Mouse (Mus musculus): Measurements from ENCODE around the gene Atp8b2. TPM values are rescaled to one million over a fixed set of nuclear protein-coding genes. Genes with fewer than 3 reads are reported as not detected.

The Atp8b2 gene
- polyA plus RNA-seq, 1 experiment, result 80.8 TPM

GRCm38 (mm10) chr3:89898011-89898410 lies 65.3 kb downstream of the Atp8b2 start:
- TF ChIP-seq POLR2A (IDR thresholded peaks at IDR 0.05; ENCODE audit: borderline replicate concordance, extremely low read depth, insufficient read depth, insufficient read length, poor library complexity, severe bottlenecking) (no peak), CTCF (IDR thresholded peaks at IDR 0.05; ENCODE audit: borderline replicate concordance, extremely low read depth, insufficient read depth, insufficient read length) (no peak)
- DNase-seq (ENCODE audit: low read depth), result no peak

GRCm38 (mm10) chr3:89897204-89897796 lies 66.0 kb downstream of the Atp8b2 start:
- DNase-seq (ENCODE audit: low read depth), result peak; percentile 23
- TF ChIP-seq CTCF (IDR thresholded peaks at IDR 0.05; ENCODE audit: borderline replicate concordance, extremely low read depth, insufficient read depth, insufficient read length) (no peak), POLR2A (IDR thresholded peaks at IDR 0.05; ENCODE audit: borderline replicate concordance, extremely low read depth, insufficient read depth, insufficient read length, poor library complexity, severe bottlenecking) (no peak)

DNA sequence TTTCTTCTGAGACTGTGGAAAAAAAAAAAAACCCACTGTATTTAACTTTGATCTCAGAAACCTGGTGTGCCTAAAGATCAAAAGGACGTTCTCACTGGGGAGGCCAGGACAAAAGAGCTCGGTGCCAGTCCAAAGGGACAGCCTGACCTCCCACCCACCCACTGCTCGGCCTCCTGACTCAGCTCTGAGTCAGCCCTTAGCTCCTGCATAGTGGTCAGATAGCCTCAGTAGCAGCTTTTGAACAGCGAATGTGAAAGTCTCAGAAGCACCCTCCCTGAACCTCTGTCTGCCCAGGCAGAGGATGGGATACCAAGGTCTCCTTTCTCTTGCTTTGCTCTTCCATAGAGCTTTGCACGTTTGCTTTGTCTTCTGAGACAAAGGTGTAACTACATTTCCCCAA lies 66.7 kb downstream of the Atp8b2 start:
- no peak for DNase-seq (ENCODE audit: low read depth)
- TF ChIP-seq CTCF (IDR thresholded peaks at IDR 0.05; ENCODE audit: borderline replicate concordance, extremely low read depth, insufficient read depth, insufficient read length) (no peak), POLR2A (IDR thresholded peaks at IDR 0.05; ENCODE audit: borderline replicate concordance, extremely low read depth, insufficient read depth, insufficient read length, poor library complexity, severe bottlenecking) (no peak)

DNA sequence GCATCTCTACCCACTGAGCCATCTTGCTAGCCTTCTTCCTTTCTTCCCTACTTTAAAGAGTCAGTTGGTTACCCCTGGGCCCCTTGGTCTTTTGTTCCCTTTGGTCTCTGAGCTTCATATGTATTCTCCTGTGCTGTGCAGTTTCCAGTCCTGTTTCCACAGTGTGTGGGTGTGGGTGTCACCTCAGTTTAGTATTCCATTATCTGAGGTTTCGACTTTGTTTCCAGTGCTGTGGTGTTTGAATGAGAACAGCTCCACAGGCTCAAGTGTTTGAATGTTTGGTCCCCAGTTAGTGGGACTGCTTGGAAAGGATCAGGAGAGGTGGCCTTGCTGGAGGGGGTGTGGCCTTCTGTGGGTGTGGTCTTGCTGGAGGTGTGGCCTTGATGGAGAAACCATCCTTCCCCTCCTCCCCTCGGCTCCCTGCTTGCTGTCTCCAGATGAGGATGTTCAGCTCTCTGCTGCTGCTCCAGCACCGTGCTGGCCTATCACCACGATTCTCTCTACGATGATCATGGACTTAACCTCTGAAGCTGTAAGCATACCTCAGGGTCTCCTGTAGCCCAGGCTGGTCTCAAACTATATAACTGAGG lies 70.7 kb downstream of the Atp8b2 start:
- no peak for DNase-seq (ENCODE audit: low read depth)
- TF ChIP-seq POLR2A (IDR thresholded peaks at IDR 0.05; ENCODE audit: borderline replicate concordance, extremely low read depth, insufficient read depth, insufficient read length, poor library complexity, severe bottlenecking) (no peak), CTCF (IDR thresholded peaks at IDR 0.05; ENCODE audit: borderline replicate concordance, extremely low read depth, insufficient read depth, insufficient read length) (no peak)

DNA sequence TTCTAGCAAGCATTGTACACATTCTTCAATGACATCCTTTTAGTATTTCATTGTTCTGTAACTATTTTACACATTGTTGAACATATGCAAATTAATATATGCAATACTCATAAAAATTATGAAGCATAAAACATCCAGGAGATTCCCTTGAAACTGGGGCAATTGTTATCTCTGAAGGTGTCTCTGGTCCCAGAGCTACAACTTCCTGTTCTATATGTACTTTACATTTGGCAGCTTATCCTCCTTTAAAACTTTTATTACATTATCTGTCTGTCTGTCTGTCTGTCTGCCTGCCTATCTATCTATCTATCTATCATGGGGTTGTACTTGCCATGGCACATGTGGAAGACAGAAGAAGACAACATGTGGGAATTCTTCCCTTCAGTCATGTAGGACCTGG lies 71.6 kb downstream of the Atp8b2 start:
- DNase-seq (ENCODE audit: low read depth), result no peak
- TF ChIP-seq POLR2A (IDR thresholded peaks at IDR 0.05; ENCODE audit: borderline replicate concordance, extremely low read depth, insufficient read depth, insufficient read length, poor library complexity, severe bottlenecking), result no peak
- no peak for TF ChIP-seq CTCF (IDR thresholded peaks at IDR 0.05; ENCODE audit: borderline replicate concordance, extremely low read depth, insufficient read depth, insufficient read length)

- DNase-seq (ENCODE audit: low read depth), result no peak
- TF ChIP-seq CTCF (IDR thresholded peaks at IDR 0.05; ENCODE audit: borderline replicate concordance, extremely low read depth, insufficient read depth, insufficient read length) (no peak), POLR2A (IDR thresholded peaks at IDR 0.05; ENCODE audit: borderline replicate concordance, extremely low read depth, insufficient read depth, insufficient read length, poor library complexity, severe bottlenecking) (no peak)
These were observed 73.4 kb downstream of the Atp8b2 start for GRCm38 (mm10) chr3:89889841-89890430.

Other genes starting within 250 kb of the Atp8b2 start
- gene Adar, start 248.5 kb downstream of the Atp8b2 start, polyA plus RNA-seq (2012; rRNA removed), result 72.0 and 78.2 TPM in 2 replicates
- 50.3 and 53.7 TPM in 2 replicates for gene Chrnb2, start 198.9 kb downstream of the Atp8b2 start, polyA plus RNA-seq (2012; rRNA removed)
- 45.1 and 61.2 TPM in 2 replicates for gene Ube2q1, start 189.9 kb downstream of the Atp8b2 start, polyA plus RNA-seq (2012; rRNA removed)
- 0.77 and 2.0 TPM in 2 replicates for gene She, start 132.1 kb downstream of the Atp8b2 start, polyA plus RNA-seq (2012; rRNA removed)
- 0.45 and 0.93 TPM in 2 replicates for gene Il6ra, start 50.3 kb downstream of the Atp8b2 start, polyA plus RNA-seq (2012; rRNA removed)
- gene Hax1, start 35.3 kb upstream of the Atp8b2 start, polyA plus RNA-seq (2012; rRNA removed), result 93.7 and 115 TPM in 2 replicates
- gene 4933434E20Rik, start 88.1 kb upstream of the Atp8b2 start, polyA plus RNA-seq (2012; rRNA removed), result 93.7 and 97.7 TPM in 2 replicates
- 155 and 184 TPM in 2 replicates for gene Ubap2l, start 89.1 kb upstream of the Atp8b2 start, polyA plus RNA-seq (2012; rRNA removed)
- 205 and 222 TPM in 2 replicates for gene Tpm3, start 109.1 kb upstream of the Atp8b2 start, polyA plus RNA-seq (2012; rRNA removed)
- 1.8 and 2.3 TPM in 2 replicates for gene Nup210l, start 140.6 kb upstream of the Atp8b2 start, polyA plus RNA-seq (2012; rRNA removed)